Mouse (Mus musculus) stomach, embryonic 15.5 days (tissue): ENCODE results near the gene Cpsf3. TPM values are rescaled to one million over a fixed set of nuclear protein-coding genes. Genes with fewer than 3 reads are reported as not detected.

ENCODE experiments used
- ATAC-seq: fragments of 200-750 bp; cut with Nextera tagmentation; 2 replicates; pipeline ENCODE4 v1.8.0; 2017; ENCODE audit warnings: low read depth, moderate number of reproducible peaks, moderate TSS enrichment; ENCODE audit not compliant: insufficient read depth, low FRiP score
- H3K27ac ChIP-seq: fragments of 300-500 bp; sonication (generic); 2 replicates; pipeline ENCODE4 v1.5.1; 2015; ENCODE audit warnings: mild to moderate bottlenecking, inconsistent platforms
- H3K27me3 ChIP-seq: fragments of 300-500 bp; sonication (generic); replicated peaks from 2 replicates; pipeline ENCODE4 v1.6.1; 2015; ENCODE audit warnings: inconsistent platforms
- H3K36me3 ChIP-seq: fragments of 300-500 bp; sonication (generic); 2 replicates; pipeline ENCODE4 v1.6.1; 2015; ENCODE audit warnings: inconsistent platforms
- H3K4me1 ChIP-seq: fragments of 300-500 bp; sonication (generic); 2 replicates; pipeline ENCODE4 v1.6.1; 2015; ENCODE audit warnings: inconsistent platforms
- H3K4me2 ChIP-seq: fragments of 300-500 bp; sonication (generic); 2 replicates; pipeline ENCODE4 v1.6.1; 2015; ENCODE audit warnings: mild to moderate bottlenecking, inconsistent platforms
- H3K4me3 ChIP-seq: fragments of 300-500 bp; sonication (generic); replicated peaks from 2 replicates; pipeline ENCODE4 v1.5.1; 2015; ENCODE audit warnings: inconsistent platforms
- H3K9ac ChIP-seq: fragments of 300-500 bp; sonication (generic); 2 replicates; pipeline ENCODE4 v1.6.1; 2015; ENCODE audit warnings: inconsistent platforms
- H3K9me3 ChIP-seq: fragments of 300-500 bp; sonication (generic); 2 replicates; pipeline ENCODE4 v1.6.1; 2016; ENCODE audit warnings: inconsistent platforms
- WGBS: fragments of 180-500 bp; shearing (Covaris S2); methylation state at CpG from one replicate; pipeline ENCODE4 v1.1.7; 2015; 5-methylcytosine and 5-hydroxymethylcytosine counted together
- polyA plus RNA-seq: library from polyadenylated mRNA; unstranded; fragments of >200 nt; fragmentation: Nextera tagmentation; extraction: Ambion mirVana; gene quantifications from 2 replicates; pipeline ENCODE4 v1.2.1, GENCODE M21; 2015

The Cpsf3 gene
- polyA plus RNA-seq, 1 experiment from 2014 or later, result 101 TPM

DNA sequence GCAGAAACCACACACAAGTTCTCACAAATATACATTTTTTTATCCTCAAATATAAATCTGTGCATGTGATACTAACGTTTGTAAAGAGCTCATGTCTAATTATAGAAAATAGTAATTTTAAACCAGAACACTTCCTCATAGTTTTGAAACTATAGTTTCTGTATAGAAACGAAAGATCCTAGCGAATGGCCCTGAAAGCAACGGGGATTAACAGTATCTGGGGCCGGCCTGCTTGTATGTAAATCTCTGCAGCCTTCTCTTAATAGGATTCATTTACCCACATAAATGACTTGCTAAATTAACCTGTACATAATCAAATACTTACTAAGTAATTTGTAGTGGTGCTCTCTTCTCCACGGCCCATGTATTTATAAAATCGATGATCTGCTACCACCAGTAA lies 61.8 kb downstream of the Cpsf3 start:
- Histone ChIP-seq H3K9me3 (no peaks in the 10 kb centered on the region), H3K4me3 (no peak overlapping the region), H3K4me1 (no peaks in the 10 kb centered on the region), H3K36me3 (peaks cover 13% of the 10 kb centered on the region), H3K27me3 (no peaks in the 10 kb centered on the region), H3K4me2 (no peak overlapping the region), H3K27ac (no peak overlapping the region), H3K9ac (no peak overlapping the region)
- WGBS, result 90% methylated on average over 7 of the region's 7 CpGs
- ATAC-seq, result no peak

DNA sequence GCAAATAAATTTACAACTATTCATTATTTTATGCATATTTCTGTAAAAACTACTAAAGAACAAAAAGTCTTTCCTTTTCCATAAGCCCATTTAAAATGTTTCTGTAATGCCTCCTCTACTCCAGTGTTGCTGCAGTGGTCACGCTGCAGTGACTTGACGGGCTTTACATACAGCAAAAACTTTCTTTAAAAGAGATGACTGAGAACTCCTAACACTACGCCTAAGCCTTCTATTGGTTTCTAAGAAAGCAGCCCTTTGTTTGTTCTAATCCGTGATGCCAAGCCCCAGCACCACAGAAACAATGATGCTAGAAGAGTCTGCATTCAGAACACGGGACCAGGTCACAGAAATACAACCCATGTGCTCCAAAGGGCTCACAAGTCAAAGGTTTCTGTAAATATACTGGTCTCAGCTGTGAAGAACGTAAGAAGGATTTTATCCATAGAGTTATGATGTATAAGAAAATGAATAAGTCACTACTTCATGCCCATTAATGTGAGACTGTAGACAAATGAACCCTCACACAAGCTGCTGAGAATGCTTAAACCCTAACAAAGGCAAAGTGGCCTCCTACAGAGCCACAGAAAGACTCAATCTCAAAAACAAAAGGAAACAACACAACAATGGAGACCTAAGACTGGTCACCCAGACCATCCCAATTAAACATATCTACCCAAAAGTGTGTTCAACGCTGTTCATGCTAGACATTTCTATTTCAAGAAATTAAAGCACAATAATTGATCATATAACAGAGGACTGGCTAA lies 65.1 kb downstream of the Cpsf3 start:
- Histone ChIP-seq H3K27ac (no peak overlapping the region), H3K4me2 (no peak overlapping the region), H3K27me3 (no peaks in the 10 kb centered on the region), H3K9me3 (no peaks in the 10 kb centered on the region), H3K4me3 (no peak overlapping the region), H3K9ac (no peak overlapping the region), H3K36me3 (peaks cover 25% of the 10 kb centered on the region), H3K4me1 (no peaks in the 10 kb centered on the region)
- no peak for ATAC-seq
- WGBS, result 81% methylated on average over 7 of the region's 7 CpGs

DNA sequence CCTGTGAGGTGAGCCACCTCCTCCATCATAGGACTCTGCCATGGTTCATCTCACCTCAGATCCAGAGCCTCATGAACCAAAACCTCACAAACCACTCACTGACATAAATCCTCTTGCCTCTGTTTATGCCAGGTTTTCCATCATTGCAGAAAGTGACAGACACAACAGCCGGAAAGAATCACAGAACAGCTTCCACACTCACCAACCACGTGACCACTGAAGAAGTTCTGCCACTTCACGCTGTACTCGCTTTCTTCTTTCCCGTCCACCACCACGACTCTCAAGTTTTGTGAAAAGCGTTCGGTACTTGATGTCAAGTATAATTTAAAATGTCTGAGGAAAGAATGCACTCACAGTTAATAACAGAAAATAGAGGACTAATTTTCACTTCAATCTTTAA lies 68.5 kb downstream of the Cpsf3 start:
- H3K9me3 ChIP-seq, result no peaks in the 10 kb centered on the region
- 91% methylated on average over 8 of the region's 8 CpGs for WGBS
- no peak overlapping the region for H3K4me2 ChIP-seq
- H3K27ac ChIP-seq, result no peak overlapping the region
- no peaks in the 10 kb centered on the region for H3K4me1 ChIP-seq
- no peak overlapping the region for H3K4me3 ChIP-seq
- ATAC-seq, result no peak
- no peaks in the 10 kb centered on the region for H3K27me3 ChIP-seq
- H3K36me3 ChIP-seq, result peaks cover 25% of the 10 kb centered on the region
- no peak overlapping the region for H3K9ac ChIP-seq

DNA sequence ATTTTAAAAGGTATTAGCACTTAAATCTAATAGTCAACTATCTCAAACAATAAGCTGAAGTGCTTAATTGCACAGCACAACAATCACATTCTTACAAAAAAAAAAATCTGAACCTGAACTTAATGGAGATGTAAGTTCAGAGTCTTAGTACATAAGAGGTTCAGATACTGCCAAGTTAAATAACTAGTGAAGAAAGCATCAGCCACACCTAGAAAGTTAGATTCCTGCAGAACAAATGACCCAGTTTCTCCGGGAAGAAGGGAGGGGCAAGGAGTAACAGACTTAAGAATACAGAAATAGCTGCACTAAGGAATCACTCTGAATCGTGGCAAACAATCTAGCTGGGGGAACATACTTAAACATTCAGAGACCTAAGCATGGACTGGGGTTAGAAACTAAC lies 77.5 kb downstream of the Cpsf3 start:
- Histone ChIP-seq H3K9ac (no peak overlapping the region), H3K27me3 (no peaks in the 10 kb centered on the region), H3K27ac (no peak overlapping the region), H3K36me3 (no peaks in the 10 kb centered on the region), H3K4me1 (peaks cover 5% of the 10 kb centered on the region; the same call in 1 of the 2 replicates), H3K4me3 (no peak overlapping the region), H3K9me3 (no peaks in the 10 kb centered on the region), H3K4me2 (no peak overlapping the region)
- peak; percentile 35; the same call in 1 of the 2 replicates for ATAC-seq
- WGBS, result 61% methylated on average over 2 of the region's 2 CpGs

DNA sequence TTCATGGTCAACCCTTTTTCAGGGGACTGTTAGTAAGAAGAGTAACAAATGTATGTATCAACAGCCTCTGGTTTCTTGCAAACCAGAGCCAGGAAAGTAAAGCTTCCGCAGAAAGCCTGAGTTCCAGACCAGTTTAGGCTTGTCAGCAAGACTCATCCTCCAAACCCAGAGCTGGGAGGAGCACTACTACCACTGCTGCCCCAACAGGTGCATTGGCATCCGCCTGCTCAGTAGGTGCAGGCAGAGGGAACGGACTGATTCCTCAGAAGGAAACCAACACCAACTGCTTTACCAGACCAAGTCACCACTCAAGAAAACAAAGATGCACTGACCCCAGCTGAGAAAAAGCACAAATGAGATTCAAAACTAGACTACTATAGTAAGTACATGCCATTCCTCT lies 78.0 kb downstream of the Cpsf3 start:
- Histone ChIP-seq H3K4me2 (no peak overlapping the region), H3K9ac (no peak overlapping the region), H3K27me3 (no peaks in the 10 kb centered on the region), H3K9me3 (no peaks in the 10 kb centered on the region), H3K36me3 (no peaks in the 10 kb centered on the region), H3K27ac (no peak overlapping the region; the same call in 1 of the 2 replicates), H3K4me3 (no peak overlapping the region), H3K4me1 (peaks cover 5% of the 10 kb centered on the region; the same call in 1 of the 2 replicates)
- WGBS, result 82% methylated on average over 3 of the region's 3 CpGs
- ATAC-seq, result no peak

Other genes starting within 250 kb of the Cpsf3 start
- 42.5 and 49.7 TPM in 2 replicates for gene Itgb1bp1, start 893 bp downstream of the Cpsf3 start, polyA plus RNA-seq
- gene Iah1, start 31.0 kb downstream of the Cpsf3 start, polyA plus RNA-seq, result 48.5 and 57.6 TPM in 2 replicates
- gene Adam17, start 88.2 kb downstream of the Cpsf3 start, polyA plus RNA-seq, result 36.0 and 37.2 TPM in 2 replicates
- gene Ywhaq, start 132.2 kb downstream of the Cpsf3 start, polyA plus RNA-seq, result 592 and 653 TPM in 2 replicates